Mouse (Mus musculus): ENCODE results near the gene Glis3. TPM values are rescaled to one million over a fixed set of nuclear protein-coding genes. Genes with fewer than 3 reads are reported as not detected.

Glis3 gene
- polyA plus RNA-seq, 1 experiment from 2014 or later: 1.4 TPM

GRCm38 (mm10) chr19:28436457-28437148 lies 243.3 kb downstream of the Glis3 start:
- Histone ChIP-seq H3K27ac (no peak overlapping the region), H3K4me1 (no peaks in the 10 kb centered on the region), H3K4me3 (no peak overlapping the region), H3K36me3 (no peaks in the 10 kb centered on the region), H3K9ac (no peak overlapping the region), H3K9me3 (no peaks in the 10 kb centered on the region), H3K4me2 (replicated peaks) (no peak overlapping the region), H3K27me3 (replicated peaks) (no peaks in the 10 kb centered on the region)
- ATAC-seq (ENCODE audit: low FRiP score, low read depth): 0 out of 2 replicates have a peak, but pooled peaks have one; percentile 53
- 71% methylated on average over 12 of the region's 12 CpGs for WGBS

GRCm38 (mm10) chr19:28428220-28428816 lies 251.6 kb downstream of the Glis3 start:
- H3K4me2 ChIP-seq (replicated peaks): no peak overlapping the region
- 84% methylated on average over 6 of the region's 6 CpGs for WGBS
- ATAC-seq (ENCODE audit: low FRiP score, low read depth): no peak
- no peaks in the 10 kb centered on the region for H3K4me1 ChIP-seq
- no peak overlapping the region for H3K4me3 ChIP-seq
- H3K27ac ChIP-seq: no peak overlapping the region
- no peaks in the 10 kb centered on the region for H3K27me3 ChIP-seq (replicated peaks)
- no peaks in the 10 kb centered on the region for H3K36me3 ChIP-seq
- no peak overlapping the region for H3K9ac ChIP-seq
- H3K9me3 ChIP-seq: no peaks in the 10 kb centered on the region

- H3K4me1 ChIP-seq: no peaks in the 10 kb centered on the region
- WGBS: 82% methylated on average over 5 of the region's 5 CpGs
- no peak overlapping the region for H3K4me2 ChIP-seq (replicated peaks)
- no peak overlapping the region for H3K27ac ChIP-seq
- H3K9me3 ChIP-seq: no peaks in the 10 kb centered on the region
- no peak overlapping the region for H3K9ac ChIP-seq
- H3K27me3 ChIP-seq (replicated peaks): no peaks in the 10 kb centered on the region
- ATAC-seq (ENCODE audit: low FRiP score, low read depth): no peak
- no peak overlapping the region for H3K4me3 ChIP-seq
- no peaks in the 10 kb centered on the region for H3K36me3 ChIP-seq
Measured at GRCm38 (mm10) chr19:28424180-28424579, 255.7 kb downstream of the Glis3 start.

- Histone ChIP-seq H3K4me1 (no peaks in the 10 kb centered on the region), H3K27ac (no peak overlapping the region), H3K4me3 (no peak overlapping the region), H3K9me3 (no peaks in the 10 kb centered on the region), H3K27me3 (replicated peaks) (no peaks in the 10 kb centered on the region), H3K4me2 (replicated peaks) (no peak overlapping the region), H3K9ac (no peak overlapping the region), H3K36me3 (no peaks in the 10 kb centered on the region)
- WGBS: 62% methylated on average over 9 of the region's 9 CpGs
- ATAC-seq (ENCODE audit: low FRiP score, low read depth): no peak
Measured at GRCm38 (mm10) chr19:28422939-28423338, 256.9 kb downstream of the Glis3 start.

GRCm38 (mm10) chr19:28416069-28416468 lies 263.8 kb downstream of the Glis3 start:
- 91% methylated on average over 5 of the region's 5 CpGs for WGBS
- Histone ChIP-seq H3K9me3 (0 out of 2 replicates have a peak, but pooled peaks cover 3% of the 10 kb centered on the region), H3K27ac (no peak overlapping the region), H3K4me1 (no peaks in the 10 kb centered on the region), H3K9ac (no peak overlapping the region), H3K27me3 (replicated peaks) (no peaks in the 10 kb centered on the region), H3K4me2 (replicated peaks) (no peak overlapping the region), H3K4me3 (no peak overlapping the region), H3K36me3 (no peaks in the 10 kb centered on the region)
- ATAC-seq (ENCODE audit: low FRiP score, low read depth): no peak

GRCm38 (mm10) chr19:28408787-28409186 lies 271.1 kb downstream of the Glis3 start:
- ATAC-seq (ENCODE audit: low FRiP score, low read depth): no peak
- Histone ChIP-seq H3K9ac (no peak overlapping the region), H3K36me3 (no peaks in the 10 kb centered on the region), H3K27me3 (replicated peaks) (no peaks in the 10 kb centered on the region), H3K4me2 (replicated peaks) (no peak overlapping the region), H3K4me3 (no peak overlapping the region), H3K4me1 (no peaks in the 10 kb centered on the region), H3K27ac (no peak overlapping the region), H3K9me3 (0 out of 2 replicates have a peak, but pooled peaks cover 3% of the 10 kb centered on the region)
- WGBS: 56% methylated on average over 3 of the region's 3 CpGs

- Histone ChIP-seq H3K4me2 (replicated peaks) (no peak overlapping the region), H3K27me3 (replicated peaks) (no peaks in the 10 kb centered on the region), H3K4me1 (no peaks in the 10 kb centered on the region), H3K4me3 (no peak overlapping the region), H3K9ac (no peak overlapping the region), H3K36me3 (no peaks in the 10 kb centered on the region), H3K27ac (no peak overlapping the region), H3K9me3 (no peaks in the 10 kb centered on the region)
- ATAC-seq (ENCODE audit: low FRiP score, low read depth): no peak
- 68% methylated on average over 6 of the region's 6 CpGs for WGBS
Measured at GRCm38 (mm10) chr19:28402956-28403355, 276.9 kb downstream of the Glis3 start.

- no peak overlapping the region for H3K9ac ChIP-seq
- H3K4me3 ChIP-seq: no peak overlapping the region
- no peak overlapping the region for H3K4me2 ChIP-seq (replicated peaks)
- H3K27ac ChIP-seq: no peak overlapping the region
- no peak for ATAC-seq (ENCODE audit: low FRiP score, low read depth)
- peaks cover 4% of the 10 kb centered on the region; the same call in 1 of the 2 replicates for H3K4me1 ChIP-seq
- WGBS: 34% methylated on average over 1 of the region's 1 CpGs
- no peaks in the 10 kb centered on the region for H3K27me3 ChIP-seq (replicated peaks)
- no peaks in the 10 kb centered on the region for H3K9me3 ChIP-seq
- H3K36me3 ChIP-seq: no peaks in the 10 kb centered on the region
Measured at GRCm38 (mm10) chr19:28395584-28395861, 284.4 kb downstream of the Glis3 start.

- Histone ChIP-seq H3K36me3 (no peaks in the 10 kb centered on the region), H3K27ac (no peak overlapping the region), H3K27me3 (replicated peaks) (no peaks in the 10 kb centered on the region), H3K4me1 (peaks cover 4% of the 10 kb centered on the region; the same call in 1 of the 2 replicates), H3K4me2 (replicated peaks) (no peak overlapping the region), H3K9me3 (no peaks in the 10 kb centered on the region), H3K9ac (no peak overlapping the region), H3K4me3 (no peak overlapping the region)
- no peak for ATAC-seq (ENCODE audit: low FRiP score, low read depth)
- 46% methylated on average over 12 of the region's 12 CpGs for WGBS
Measured at GRCm38 (mm10) chr19:28394826-28395583, 284.9 kb downstream of the Glis3 start.

- Histone ChIP-seq H3K9ac (no peak overlapping the region), H3K36me3 (no peaks in the 10 kb centered on the region)
- WGBS: 92% methylated on average over 7 of the region's 7 CpGs
Measured at GRCm38 (mm10) chr19:28393766-28394165, 286.1 kb downstream of the Glis3 start.

GRCm38 (mm10) chr19:28392838-28393237 lies 287.0 kb downstream of the Glis3 start:
- H3K4me1 ChIP-seq: peaks cover 4% of the 10 kb centered on the region; the same call in 1 of the 2 replicates
- H3K36me3 ChIP-seq: no peaks in the 10 kb centered on the region
- H3K27me3 ChIP-seq (replicated peaks): no peaks in the 10 kb centered on the region
- H3K9ac ChIP-seq: no peak overlapping the region
- H3K4me2 ChIP-seq (replicated peaks): no peak overlapping the region
- no peaks in the 10 kb centered on the region for H3K9me3 ChIP-seq
- ATAC-seq (ENCODE audit: low FRiP score, low read depth): no peak
- H3K27ac ChIP-seq: no peak overlapping the region
- 88% methylated on average over 3 of the region's 3 CpGs for WGBS
- no peak overlapping the region for H3K4me3 ChIP-seq

More at GRCm38 (mm10) chr19:28393766-28394165, 286.1 kb downstream of the Glis3 start:
- H3K27ac ChIP-seq: no peak overlapping the region
- no peak overlapping the region for H3K4me2 ChIP-seq (replicated peaks)
- H3K4me1 ChIP-seq: peaks cover 4% of the 10 kb centered on the region; the same call in 1 of the 2 replicates
- no peaks in the 10 kb centered on the region for H3K9me3 ChIP-seq
- H3K4me3 ChIP-seq: no peak overlapping the region
- ATAC-seq (ENCODE audit: low FRiP score, low read depth): no peak
- H3K27me3 ChIP-seq (replicated peaks): no peaks in the 10 kb centered on the region

GRCm38 (mm10) chr19:28390920-28391319 lies 289.0 kb downstream of the Glis3 start:
- H3K27ac ChIP-seq: no peak overlapping the region
- 84% methylated on average over 4 of the region's 4 CpGs for WGBS
- H3K4me3 ChIP-seq: no peak overlapping the region
- H3K4me1 ChIP-seq: peaks cover 4% of the 10 kb centered on the region; the same call in 1 of the 2 replicates
- no peaks in the 10 kb centered on the region for H3K36me3 ChIP-seq
- no peak overlapping the region for H3K9ac ChIP-seq
- no peak overlapping the region for H3K4me2 ChIP-seq (replicated peaks)
- no peaks in the 10 kb centered on the region for H3K27me3 ChIP-seq (replicated peaks)
- ATAC-seq (ENCODE audit: low FRiP score, low read depth): no peak
- no peaks in the 10 kb centered on the region for H3K9me3 ChIP-seq

Data from neural tube, embryonic 12.5 days (tissue).